10 mouse cellular contexts compared by ENCODE assay signal in the genomic region with DNA sequence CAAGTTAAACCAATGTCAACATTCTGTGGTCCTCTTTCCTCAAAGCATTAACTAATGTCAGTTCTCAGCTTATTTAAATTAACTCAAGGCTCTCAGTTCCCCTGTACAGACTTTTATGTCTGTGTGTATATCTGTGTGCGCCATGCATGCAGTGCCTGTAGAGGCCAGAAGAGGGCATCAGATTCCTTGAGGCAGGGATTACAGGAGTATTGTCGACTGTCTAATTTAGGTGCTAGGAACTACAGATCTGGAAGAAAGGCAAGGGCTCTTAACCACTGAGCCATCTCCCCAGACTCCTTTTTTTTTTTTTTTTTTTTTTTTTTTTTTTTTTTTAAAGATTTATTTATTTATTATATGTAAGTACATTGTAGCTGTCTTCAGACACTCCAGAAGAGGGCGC.
DNase-seq lines count a peak whose midpoint lies in the region; ATAC-seq and TF ChIP-seq lines count a peak whose summit lies in the region.
"Had no signal": no experiment of that assay in that cellular context is flagged by ENCODE, and none has a peak within 500 bp of the region (broad histone marks: within the 10 kb centered on the region; RNA-seq: fewer than 3 reads in every experiment).

No protein-coding gene starts in this region.

- POLR2A ChIA-PET in Patski (lab: Charles Lee), result no interaction called here

- in situ Hi-C loops in Patski (cut with MboI; ENCODE audit: low pct_unique_long_range_greater_than_20kb), result no loop called here

- no peaks in the 10 kb centered on the region for H3K27me3 ChIP-seq in kidney, postnatal 0 days (ENCODE audit: insufficient read depth, low read length)
- no peaks in the 10 kb centered on the region for H3K27me3 ChIP-seq in kidney, embryonic 16.5 days (ENCODE audit: insufficient read depth, low read length)
- H3K27me3 ChIP-seq in Patski, result no peaks in the 10 kb centered on the region
- H3K27me3 ChIP-seq: limb, embryonic 12.5 days had no signal

- WGBS in kidney, postnatal 0 days, result 89% methylated on average over 2 of the region's 3 CpGs
- WGBS in kidney, embryonic 16.5 days, result 91% methylated on average over 2 of the region's 3 CpGs

- intact Hi-C loops in gastrocnemius, postnatal 36 days (cut with DNase I), result no loop called here

- CTCF ChIA-PET in Patski (lab: Charles Lee), result interaction anchor here (0.6 to 1.9 kb wide), 10 partner anchors 11 to 103 kb away, joined by 3 to 8 read pairs (median 4); no protein-coding TSS in a partner anchor

- no peak overlapping the region for H3K4me3 ChIP-seq in kidney, postnatal 0 days (replicated peaks; ENCODE audit: low read depth, low read length)
- no peak overlapping the region for H3K4me3 ChIP-seq in kidney, embryonic 16.5 days (ENCODE audit: low read length)
- H3K4me3 ChIP-seq: limb, embryonic 12.5 days; myocyte had no signal

- ATAC-seq in kidney, postnatal 0 days (replicated peaks; ENCODE audit: low FRiP score, low read depth), result no peak
- no peak for ATAC-seq in kidney, embryonic 16.5 days (ENCODE audit: low FRiP score, low TSS enrichment)
- ATAC-seq in Patski, result no peak

- H3K27ac ChIP-seq in kidney, postnatal 0 days, result no peak overlapping the region
- H3K27ac ChIP-seq in kidney, embryonic 16.5 days (ENCODE audit: low read length), result no peak overlapping the region
- H3K27ac ChIP-seq: limb, embryonic 12.5 days had no signal

- peak; percentile 48 for TF ChIP-seq CTCF in kidney, postnatal 0 days (IDR thresholded peaks at IDR 0.05; ENCODE audit: low read depth)
- TF ChIP-seq CTCF in Patski (IDR thresholded peaks at IDR 0.05), result peak; percentile 73

- H3K4me1 ChIP-seq in kidney, postnatal 0 days (replicated peaks; ENCODE audit: insufficient read depth, low read length), result no peaks in the 10 kb centered on the region
- no peaks in the 10 kb centered on the region for H3K4me1 ChIP-seq in kidney, embryonic 16.5 days (ENCODE audit: insufficient read depth, low read length)
- H3K4me1 ChIP-seq: limb, embryonic 12.5 days had no signal

- H3K4me2 ChIP-seq in kidney, postnatal 0 days (ENCODE audit: low read length), result no peak overlapping the region
- no peak overlapping the region for H3K4me2 ChIP-seq in kidney, embryonic 16.5 days (replicated peaks; ENCODE audit: low read depth, low read length)
- H3K4me2 ChIP-seq: limb, embryonic 12.5 days had no signal

- no peak overlapping the region for H3K9ac ChIP-seq in kidney, postnatal 0 days (ENCODE audit: low read depth, low read length)
- H3K9ac ChIP-seq in kidney, embryonic 16.5 days (replicated peaks; ENCODE audit: low read length), result no peak overlapping the region
- H3K9ac ChIP-seq: limb, embryonic 12.5 days had no signal

- no peaks in the 10 kb centered on the region for H3K36me3 ChIP-seq in kidney, postnatal 0 days (ENCODE audit: insufficient read depth, low read length)
- peaks cover 19% of the 10 kb centered on the region for H3K36me3 ChIP-seq in kidney, embryonic 16.5 days (ENCODE audit: insufficient read depth, low read length)
- H3K36me3 ChIP-seq: limb, embryonic 12.5 days had no signal

- H3K9me3 ChIP-seq in kidney, postnatal 0 days (replicated peaks; ENCODE audit: low read length), result no peaks in the 10 kb centered on the region
- 0 out of 2 replicates have a peak, but pooled peaks cover 3% of the 10 kb centered on the region for H3K9me3 ChIP-seq in kidney, embryonic 16.5 days (ENCODE audit: low read length)

- DNase-seq in kidney, postnatal 0 days (ENCODE audit: low spot score), result no peak
- peak; percentile 8 for DNase-seq in CD4-positive helper T cell, adult 2 months (ENCODE audit: low read depth, low spot score)
- no peak for DNase-seq in Patski (ENCODE audit: low read depth, low spot score)
- DNase-seq in lung, postnatal 10 days, result peak; percentile 28
- no peak for DNase-seq in gastrocnemius, postnatal 36 days
- no peak for DNase-seq in urinary bladder, adult 18-20 months (ENCODE audit: low spot score in 2 of 2)
- DNase-seq in urinary bladder, postnatal 4 days (ENCODE audit: low spot score in 2 of 2), result no peak

Comparison
In these comparisons a context has a peak if more than half of its experiments do, and no peak if none do; other contexts are left out.
1. DNase-seq: peak in CD4-positive helper T cell, adult 2 months (single experiment) and lung, postnatal 10 days (single experiment); none in kidney, postnatal 0 days (single experiment), Patski (single experiment), gastrocnemius, postnatal 36 days (0 of 2), urinary bladder, adult 18-20 months (0 of 2) and urinary bladder, postnatal 4 days (0 of 2).